Mouse (Mus musculus) ovary, postnatal 36 days (tissue): ENCODE results near the gene Cfap299.
"Not testable (repeated sequence)": the region's sequence is repeated elsewhere in the genome, so short reads cannot be mapped to it uniquely, and the experiment has no call there.

Source experiments
- DNase-seq: peaks from one replicate; pipeline ENCODE4 v3.0.0; 2022; ENCODE audit warnings: low spot score, mixed read lengths

Gene Cfap299

DNA sequence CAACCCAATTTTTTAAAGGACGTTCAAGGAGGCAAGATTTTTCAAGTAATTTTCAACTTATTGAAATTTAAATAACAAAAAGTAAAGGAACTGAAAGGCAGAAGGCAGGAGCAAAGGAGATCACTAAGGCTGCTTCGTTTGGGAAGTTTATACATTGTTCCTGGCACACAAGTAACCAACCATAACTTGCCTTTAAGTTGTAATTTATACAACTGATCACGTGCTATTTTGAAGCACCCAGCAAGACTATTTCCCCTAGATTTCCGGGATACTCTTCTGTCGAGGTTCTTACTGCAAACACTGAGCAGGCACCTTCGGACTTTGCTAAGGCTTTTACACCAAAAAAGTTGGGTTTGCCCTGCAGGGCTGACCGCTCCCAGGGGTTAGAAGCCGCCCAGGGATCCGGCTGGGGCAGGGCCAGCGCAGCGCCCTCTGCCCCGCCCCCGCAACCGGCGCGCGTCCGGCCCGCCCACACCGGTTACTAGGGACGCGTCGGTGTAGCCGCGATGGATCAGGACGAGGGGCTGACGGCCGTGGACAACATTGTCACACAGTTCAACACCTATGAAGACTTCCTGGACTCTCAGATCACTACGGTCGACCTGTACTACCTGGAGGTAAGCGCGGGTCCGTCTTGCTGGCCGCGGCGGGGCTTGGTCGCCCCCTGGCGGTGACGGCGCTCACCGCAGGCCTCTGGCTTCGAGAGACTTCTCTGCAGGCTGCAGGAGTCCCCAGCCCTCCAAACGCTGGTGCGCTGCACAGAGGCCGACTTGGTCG lies at the start of gene Cfap299:
Cfap299 (plus strand) TSS at position 457 of the 777 bp plus-strand sequence.
- peak; percentile 84 for DNase-seq

DNA sequence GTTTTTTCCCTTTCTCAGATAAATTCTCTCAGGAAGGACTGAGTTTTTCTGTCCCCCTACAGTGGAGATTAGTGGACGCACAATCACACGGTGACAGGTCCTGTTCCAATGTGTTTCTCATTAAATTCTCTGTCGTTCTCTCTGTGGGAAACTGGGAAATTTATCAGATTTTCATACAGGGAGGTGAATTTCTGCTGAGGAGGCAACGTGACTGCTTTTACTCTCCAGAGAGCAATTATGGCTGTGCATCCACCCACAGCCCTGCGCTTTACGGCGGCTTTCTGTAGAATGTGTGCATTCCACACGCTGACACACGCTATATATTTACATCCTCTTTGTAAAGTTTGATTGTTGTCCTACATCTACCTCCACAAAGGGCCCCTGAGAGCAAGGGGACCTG lies 47.1 kb upstream of the Cfap299 start:
- no peak for DNase-seq

GRCm38 (mm10) chr5:98283696-98284478 lies 45.2 kb upstream of the Cfap299 start:
- DNase-seq: no peak

- DNase-seq: no peak
Measured at GRCm38 (mm10) chr5:98290642-98291041, 38.5 kb upstream of the Cfap299 start.

- DNase-seq: no peak
Measured at GRCm38 (mm10) chr5:98292388-98293048, 36.6 kb upstream of the Cfap299 start.

GRCm38 (mm10) chr5:98293049-98293715 lies 35.9 kb upstream of the Cfap299 start:
- no peak for DNase-seq

GRCm38 (mm10) chr5:98300079-98300478 lies 29.0 kb upstream of the Cfap299 start:
- DNase-seq: no peak

DNA sequence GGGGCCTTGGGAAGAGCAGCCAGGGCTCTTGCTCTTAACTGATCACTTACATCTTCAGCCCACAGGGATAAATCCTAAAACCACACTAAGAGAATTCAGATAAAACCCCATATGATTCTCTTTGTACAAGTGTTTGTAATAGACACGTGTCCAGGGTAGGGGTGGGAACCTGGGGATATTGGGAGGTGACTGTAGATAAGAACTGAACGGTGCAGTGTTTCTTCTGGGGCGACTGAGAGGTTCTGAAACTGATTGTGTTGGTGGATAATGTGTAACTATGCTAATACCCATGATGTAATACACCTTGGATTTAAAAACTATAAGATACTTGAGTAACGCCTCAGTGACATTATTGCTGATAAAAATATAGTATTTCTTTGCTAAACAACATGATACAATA lies 23.4 kb upstream of the Cfap299 start:
- no peak for DNase-seq

- no peak for DNase-seq
Measured at GRCm38 (mm10) chr5:98306528-98306927, 22.6 kb upstream of the Cfap299 start.

DNA sequence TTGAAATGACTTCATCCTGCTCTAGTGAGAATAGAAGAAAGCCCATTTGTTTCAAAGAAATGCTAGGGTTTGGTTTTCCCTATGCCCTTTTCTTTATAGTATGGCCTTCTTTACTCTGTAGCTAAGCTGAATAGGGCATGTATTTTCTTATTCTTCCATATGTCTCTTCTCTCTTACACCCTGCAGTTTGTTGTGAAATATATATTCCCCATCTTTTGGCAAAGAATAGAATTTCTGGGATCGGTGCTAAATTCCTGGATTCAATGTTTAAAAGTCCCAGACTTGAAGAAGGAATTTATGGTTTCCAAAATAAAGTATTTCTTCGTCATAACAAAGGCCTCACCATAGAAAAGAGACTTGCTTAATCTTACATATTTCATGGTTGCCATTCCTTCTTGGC lies 2.5 kb upstream of the Cfap299 start:
- DNase-seq: no peak

- not testable (repeated sequence) for DNase-seq
Measured at GRCm38 (mm10) chr5:98343751-98344150, 14.6 kb downstream of the Cfap299 start.

GRCm38 (mm10) chr5:98344581-98344980 lies 15.5 kb downstream of the Cfap299 start:
- DNase-seq: no peak

DNA sequence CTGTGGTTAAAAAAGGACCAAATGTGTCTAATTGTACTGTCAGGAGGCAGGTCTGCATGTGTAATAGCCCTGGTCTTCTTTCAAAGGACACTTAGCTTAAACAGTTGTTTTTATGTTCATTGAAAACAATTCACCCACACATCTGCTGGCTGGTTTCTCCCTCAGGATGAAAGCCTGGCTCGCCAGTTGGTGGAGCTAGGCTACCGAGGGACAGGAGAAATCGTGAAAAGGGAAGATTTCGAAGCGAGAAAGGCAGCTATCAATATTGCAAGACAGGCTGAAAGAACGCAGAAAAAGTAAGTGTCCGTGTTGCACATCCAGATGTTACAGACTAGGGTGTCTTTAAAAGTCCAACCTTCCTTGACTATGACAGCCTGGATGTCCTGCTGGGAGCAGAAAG lies 17.0 kb downstream of the Cfap299 start:
- no peak for DNase-seq

DNA sequence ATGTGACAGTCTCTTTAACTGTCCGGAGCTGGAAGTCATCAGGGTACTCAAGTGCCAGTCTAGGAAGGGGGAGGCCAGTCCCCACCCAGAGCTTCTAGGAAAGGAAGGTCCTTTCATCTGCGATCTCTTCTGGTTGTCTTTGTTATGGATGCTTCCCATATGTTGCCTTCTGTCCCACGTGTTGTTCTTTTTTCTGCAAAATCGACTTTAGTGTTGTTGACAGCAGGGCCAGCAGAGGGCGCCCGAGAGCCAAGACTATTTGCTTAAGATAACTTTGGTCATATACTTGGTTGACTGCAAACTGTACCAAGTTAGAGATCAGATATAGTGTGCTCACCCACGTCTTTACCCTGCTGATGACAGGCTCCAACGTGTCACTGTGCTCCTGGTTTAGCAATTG lies 19.5 kb downstream of the Cfap299 start:
- DNase-seq: peak; percentile 72

DNA sequence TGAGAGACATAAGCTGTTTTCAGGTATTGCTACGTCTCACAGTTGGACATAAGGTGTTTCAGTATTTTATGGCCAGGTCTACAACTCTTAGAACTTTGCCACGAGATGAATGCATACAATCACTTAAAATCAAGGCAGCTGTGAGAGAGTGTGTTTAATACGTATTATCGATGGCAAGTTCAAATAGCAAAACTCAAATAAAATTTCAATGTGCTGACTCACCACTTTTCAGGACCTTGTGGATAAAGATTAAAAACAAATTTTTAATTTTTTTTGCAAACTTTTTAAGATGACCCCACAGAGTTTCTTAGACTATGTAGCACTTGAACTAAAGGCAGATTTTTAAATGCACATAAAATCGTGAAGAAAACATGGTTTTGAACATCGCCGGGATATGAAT lies 30.8 kb downstream of the Cfap299 start:
- no peak for DNase-seq

GRCm38 (mm10) chr5:98360792-98361419 lies 31.8 kb downstream of the Cfap299 start:
- DNase-seq: no peak

DNA sequence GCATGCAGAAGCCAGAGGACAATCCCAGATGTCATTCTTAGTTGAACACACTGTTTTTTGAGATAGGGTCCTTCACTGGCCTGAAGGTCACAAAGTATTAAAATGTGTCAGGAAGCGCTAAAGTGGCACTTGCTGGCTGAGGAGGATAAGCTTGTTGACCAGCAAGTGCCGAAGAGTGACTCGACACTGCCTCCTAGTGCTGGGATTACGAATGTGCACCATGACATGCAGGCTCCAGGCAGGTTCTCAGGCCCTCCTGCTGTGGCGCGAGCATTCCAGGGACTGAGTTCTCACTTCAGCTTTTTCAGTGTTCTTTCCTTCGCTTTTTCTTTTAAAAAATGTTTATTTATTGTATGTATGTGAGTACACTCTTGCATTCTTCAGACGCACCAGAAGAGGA lies 34.3 kb downstream of the Cfap299 start:
- DNase-seq: peak; percentile 10

DNA sequence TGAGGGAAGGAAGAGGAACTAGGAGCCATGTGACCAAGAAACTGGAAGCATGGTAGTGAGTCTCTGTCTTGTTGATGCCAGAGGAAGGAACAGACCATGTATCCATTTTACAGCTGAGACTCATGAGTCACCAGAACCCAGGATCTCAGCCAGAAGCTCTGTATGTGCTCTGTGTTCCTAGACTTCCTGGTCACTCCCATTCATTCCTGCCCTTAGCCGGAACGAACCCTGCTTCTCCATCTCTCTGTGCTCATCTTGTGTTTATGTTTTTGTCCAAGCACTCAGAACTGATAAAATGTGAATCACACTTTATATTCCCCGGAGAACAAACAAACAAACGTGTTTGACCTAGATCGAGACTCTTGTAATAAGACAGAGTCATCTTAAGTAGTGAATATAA lies 36.2 kb downstream of the Cfap299 start:
- DNase-seq: no peak

DNA sequence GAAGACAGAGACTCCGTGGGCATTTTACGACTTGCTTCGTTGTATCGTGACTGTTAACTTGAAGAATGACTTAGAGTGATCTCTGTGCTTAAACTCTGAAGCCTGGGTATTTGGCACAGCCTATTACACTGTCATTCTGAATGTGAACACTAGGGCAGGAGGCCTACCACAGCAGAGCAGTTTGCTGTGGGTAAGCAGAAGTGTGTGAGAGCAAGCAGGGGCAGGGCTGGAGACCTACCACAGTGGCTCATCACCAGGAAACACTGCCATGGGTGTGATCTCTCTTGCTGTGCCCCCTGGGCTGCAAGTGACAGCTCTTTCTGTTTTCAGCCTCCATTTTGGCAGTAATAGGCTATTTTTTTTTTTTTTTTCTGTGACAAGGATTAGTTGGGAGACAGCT lies 39.7 kb downstream of the Cfap299 start:
- no peak for DNase-seq

- no peak for DNase-seq
Measured at GRCm38 (mm10) chr5:98369426-98369825, 40.3 kb downstream of the Cfap299 start.

DNA sequence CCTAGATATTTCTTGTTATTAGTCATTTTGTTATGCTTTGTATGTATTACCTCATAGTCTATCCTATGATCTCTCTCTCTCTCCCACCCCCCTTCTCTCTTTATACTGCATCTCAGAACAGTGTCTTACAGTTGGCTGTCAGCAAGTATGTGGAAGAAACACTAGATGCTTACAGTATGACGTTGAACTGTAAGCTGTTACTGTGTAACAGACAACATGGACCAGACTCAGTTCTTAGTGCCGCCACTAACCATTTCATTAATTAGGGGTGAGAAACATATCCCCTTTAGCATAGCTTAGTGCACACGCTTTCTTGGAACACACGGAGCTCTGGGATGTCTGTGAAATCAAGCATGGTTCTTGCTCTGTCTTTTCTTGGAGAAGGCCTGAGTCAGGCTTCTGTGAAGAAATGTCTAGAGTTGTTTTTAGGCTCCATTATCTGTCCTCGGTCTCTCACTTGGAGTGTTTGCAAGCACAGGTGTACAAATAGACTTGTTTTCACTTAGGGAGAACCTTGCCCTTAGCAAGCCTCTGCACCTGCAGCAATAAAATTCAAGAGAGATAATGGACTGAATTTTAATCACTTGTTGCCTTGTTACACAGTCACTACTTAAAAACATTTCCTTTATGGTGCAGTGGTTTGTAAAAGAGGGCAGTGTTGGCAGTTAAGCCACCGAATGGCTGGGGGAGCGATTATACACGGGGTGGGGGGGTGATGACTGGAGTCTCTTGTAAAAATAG lies 47.1 kb downstream of the Cfap299 start:
- DNase-seq: no peak
